Mouse (Mus musculus) liver, embryonic 14.5 days (tissue): ENCODE measurements around the gene Dab2ip.

Source experiments
- CTCF ChIP-seq: IDR thresholded peaks from 2 replicates; pipeline ENCODE4 v1.5.1; 2016; ENCODE audit warnings: antibody characterized with exemption, low read depth, control low read depth
- EP300 ChIP-seq: IDR thresholded peaks from 2 replicates; pipeline ENCODE4 v1.6.1; 2016; ENCODE audit warnings: antibody characterized with exemption, low read depth

GRCm38 (mm10) chr2:35688121-35688520 is 130.1 kb downstream of the Dab2ip start:
- TF ChIP-seq CTCF (no peak), EP300 (no peak)
